Mouse (Mus musculus) forebrain, postnatal 0 days (tissue): Measurements from ENCODE around the gene Slc25a39. TPM values are rescaled to one million over a fixed set of nuclear protein-coding genes. Genes with fewer than 3 reads are reported as not detected.

Experiments
- ATAC-seq: fragments of 200-750 bp; cut with Nextera tagmentation; 2 replicates; pipeline ENCODE4 v1.8.0; 2017; ENCODE audit warnings: mild to moderate bottlenecking, moderate library complexity
- DNase-seq: peaks from one replicate; pipeline ENCODE4 v3.0.0-alpha.2; 2015
- H3K27ac ChIP-seq: fragments of 300-500 bp; sonication (generic); 2 replicates; pipeline ENCODE4 v1.5.1; 2014; ENCODE audit warnings: low read depth, mild to moderate bottlenecking, antibody characterized with exemption, low read length, moderate library complexity, mixed read lengths
- H3K27me3 ChIP-seq: fragments of 300-500 bp; sonication (generic); 2 replicates; pipeline ENCODE4 v1.6.1; 2014; ENCODE audit warnings: mild to moderate bottlenecking, low read length, mixed read lengths; ENCODE audit not compliant: insufficient read depth
- H3K36me3 ChIP-seq: fragments of 300-500 bp; sonication (generic); 2 replicates; pipeline ENCODE4 v1.6.1; 2014; ENCODE audit warnings: mild to moderate bottlenecking, moderate library complexity; ENCODE audit not compliant: insufficient read depth
- H3K4me1 ChIP-seq: fragments of 300-500 bp; sonication (generic); 2 replicates; pipeline ENCODE4 v1.6.1; 2014; ENCODE audit warnings: antibody characterized with exemption; ENCODE audit not compliant: insufficient read depth
- H3K4me2 ChIP-seq: fragments of 300-500 bp; sonication (generic); 2 replicates; pipeline ENCODE4 v1.6.1; 2014; ENCODE audit warnings: low read depth, mild to moderate bottlenecking, moderate library complexity
- H3K4me3 ChIP-seq: fragments of 300-500 bp; sonication (generic); 2 replicates; pipeline ENCODE4 v1.5.1; 2014; ENCODE audit warnings: low read depth, low read length, mixed read lengths
- H3K9ac ChIP-seq: fragments of 300-500 bp; sonication (generic); 2 replicates; pipeline ENCODE4 v1.6.1; 2014; ENCODE audit warnings: mild to moderate bottlenecking
- H3K9me3 ChIP-seq: fragments of 300-500 bp; sonication (generic); 2 replicates; pipeline ENCODE4 v1.6.1; 2016; ENCODE audit warnings: low read length
- CTCF ChIP-seq: sonication (generic); IDR thresholded peaks from 2 replicates; pipeline ENCODE4 v1.5.1; 2016; ENCODE audit warnings: antibody characterized with exemption, control low read depth, low read depth
- WGBS: fragments of 180-500 bp; shearing (Covaris S2); extraction: QIAGEN DNeasy Blood & Tissue Kit; methylation state at CpG from one replicate; pipeline ENCODE4 v1.1.7; 2014; 5-methylcytosine and 5-hydroxymethylcytosine counted together
- polyA plus RNA-seq: library from polyadenylated mRNA; unstranded; fragments of >200 nt; fragmentation: Nextera tagmentation; extraction: Ambion mirVana; gene quantifications from 2 replicates; pipeline ENCODE4 v1.2.1, GENCODE M21; 2015
- total RNA-seq: library from RNA; depleted of rRNA; stranded (reverse); fragments of >200 nt; gene quantifications from 2 replicates; pipeline ENCODE4 v1.2.3, GENCODE M21; 2014

The Slc25a39 gene
- total and polyA plus RNA-seq, 2 experiments from 2014 or later: 114 to 129 TPM

GRCm38 (mm10) chr11:102400513-102401084 is 7.1 kb downstream of the Slc25a39 start:
- Histone ChIP-seq H3K4me3 (no peak overlapping the region), H3K9me3 (no peaks in the 10 kb centered on the region), H3K27me3 (no peaks in the 10 kb centered on the region), H3K4me1 (peaks cover 15% of the 10 kb centered on the region), H3K9ac (no peak overlapping the region), H3K4me2 (no peak overlapping the region), H3K36me3 (peaks cover 57% of the 10 kb centered on the region), H3K27ac (no peak overlapping the region)
- TF ChIP-seq CTCF: no peak
- DNase-seq (no peak), ATAC-seq (no peak)
- 34% methylated on average over 12 of the region's 12 CpGs for WGBS

GRCm38 (mm10) chr11:102399610-102400072 is 8.1 kb downstream of the Slc25a39 start:
- H3K9ac ChIP-seq: no peak overlapping the region
- ATAC-seq: no peak
- H3K9me3 ChIP-seq: no peaks in the 10 kb centered on the region
- WGBS: 16% methylated on average over 34 of the region's 34 CpGs
- H3K4me1 ChIP-seq: peaks cover 25% of the 10 kb centered on the region
- H3K27ac ChIP-seq: no peak overlapping the region
- no peak overlapping the region for H3K4me3 ChIP-seq
- H3K4me2 ChIP-seq: no peak overlapping the region
- no peaks in the 10 kb centered on the region for H3K27me3 ChIP-seq
- peak; percentile 41 for DNase-seq
- H3K36me3 ChIP-seq: peaks cover 57% of the 10 kb centered on the region
- no peak for TF ChIP-seq CTCF

GRCm38 (mm10) chr11:102399107-102399506 is 8.6 kb downstream of the Slc25a39 start:
- no peak for TF ChIP-seq CTCF
- Histone ChIP-seq H3K9me3 (no peaks in the 10 kb centered on the region), H3K27ac (no peak overlapping the region), H3K4me2 (no peak overlapping the region), H3K36me3 (peaks cover 57% of the 10 kb centered on the region), H3K27me3 (no peaks in the 10 kb centered on the region), H3K4me3 (no peak overlapping the region), H3K4me1 (peaks cover 30% of the 10 kb centered on the region), H3K9ac (no peak overlapping the region)
- 26% methylated on average over 15 of the region's 15 CpGs for WGBS
- no peak for DNase-seq
- ATAC-seq: no peak

- H3K27ac ChIP-seq: no peak overlapping the region
- no peaks in the 10 kb centered on the region for H3K9me3 ChIP-seq
- H3K4me2 ChIP-seq: no peak overlapping the region
- H3K9ac ChIP-seq: no peak overlapping the region
- no peak for ATAC-seq
- 79% methylated on average over 20 of the region's 20 CpGs for WGBS
- peak; percentile 41 for DNase-seq
- TF ChIP-seq CTCF: no peak
- peaks cover 30% of the 10 kb centered on the region for H3K4me1 ChIP-seq
- no peaks in the 10 kb centered on the region for H3K27me3 ChIP-seq
- H3K4me3 ChIP-seq: no peak overlapping the region
- H3K36me3 ChIP-seq: peaks cover 48% of the 10 kb centered on the region
Observed at GRCm38 (mm10) chr11:102398007-102398825, 9.5 kb downstream of the Slc25a39 start.

- no peak overlapping the region for H3K27ac ChIP-seq
- peak overlapping the region; percentile 87 for H3K4me2 ChIP-seq
- H3K4me1 ChIP-seq: peaks cover 35% of the 10 kb centered on the region
- DNase-seq (no peak), ATAC-seq (no peak)
- peak overlapping the region; percentile 10; the same call in 1 of the 2 replicates for H3K9ac ChIP-seq
- H3K9me3 ChIP-seq: no peaks in the 10 kb centered on the region
- 80% methylated on average over 7 of the region's 7 CpGs for WGBS
- no peak for TF ChIP-seq CTCF
- H3K4me3 ChIP-seq: no peak overlapping the region
- no peaks in the 10 kb centered on the region for H3K27me3 ChIP-seq
- H3K36me3 ChIP-seq: peaks cover 34% of the 10 kb centered on the region
Observed at GRCm38 (mm10) chr11:102396671-102397141, 11.0 kb downstream of the Slc25a39 start.

- Histone ChIP-seq H3K36me3 (peaks cover 29% of the 10 kb centered on the region), H3K4me3 (no peak overlapping the region), H3K9ac (no peak overlapping the region), H3K27me3 (no peaks in the 10 kb centered on the region), H3K4me2 (peak overlapping the region; percentile 87), H3K4me1 (peaks cover 35% of the 10 kb centered on the region), H3K27ac (no peak overlapping the region), H3K9me3 (no peaks in the 10 kb centered on the region)
- no peak for TF ChIP-seq CTCF
- WGBS: 57% methylated on average over 6 of the region's 6 CpGs
- ATAC-seq (no peak), DNase-seq (no peak)
Observed at GRCm38 (mm10) chr11:102396263-102396662, 11.5 kb downstream of the Slc25a39 start.

- Histone ChIP-seq H3K9me3 (no peaks in the 10 kb centered on the region), H3K4me3 (peak overlapping the region; percentile 93), H3K36me3 (peaks cover 19% of the 10 kb centered on the region), H3K27ac (no peak overlapping the region), H3K27me3 (no peaks in the 10 kb centered on the region), H3K4me1 (peaks cover 35% of the 10 kb centered on the region), H3K4me2 (peak overlapping the region; percentile 87), H3K9ac (peak overlapping the region; percentile 97)
- no peak for TF ChIP-seq CTCF
- DNase-seq (peak; percentile 41), ATAC-seq (no peak)
- WGBS: 3% methylated on average over 5 of the region's 5 CpGs
Observed at GRCm38 (mm10) chr11:102395250-102395649, 12.5 kb downstream of the Slc25a39 start.
